Mouse (Mus musculus): Measurements from ENCODE around the gene Lrp5.

Gene Lrp5

DNA sequence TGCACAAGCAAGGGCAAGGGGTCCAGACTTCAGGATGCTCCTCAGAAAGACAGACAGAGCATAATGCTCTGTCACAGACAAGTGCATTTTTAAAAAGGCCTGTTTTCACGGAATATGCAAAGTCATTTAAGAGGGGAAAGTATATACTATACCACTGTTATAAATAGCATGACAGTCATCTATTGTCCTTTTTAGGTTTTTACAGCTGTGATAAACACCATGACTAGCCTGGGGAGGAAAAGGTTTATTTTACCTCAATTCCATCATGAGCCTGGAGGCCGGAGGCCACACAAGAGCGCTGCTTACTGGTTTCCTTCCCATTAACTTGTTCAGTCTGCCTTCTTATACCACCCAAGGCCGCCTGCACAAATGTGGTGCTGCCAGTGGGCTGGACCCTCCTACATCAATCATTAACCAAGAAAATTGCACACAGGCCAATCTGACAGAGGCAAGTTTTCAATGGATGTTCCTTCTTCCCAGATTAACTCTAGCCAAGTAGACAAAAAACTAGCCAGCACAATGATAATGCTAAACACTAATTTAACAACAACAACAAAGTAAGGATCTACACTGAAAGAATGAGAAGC, 134.7 kb downstream of the Lrp5 start:
- DNase-seq (ENCODE audit: low spot score): no peak

- DNase-seq (ENCODE audit: low spot score): no peak
Observed at GRCm38 (mm10) chr19:3550101-3550500, 136.3 kb downstream of the Lrp5 start.

DNA sequence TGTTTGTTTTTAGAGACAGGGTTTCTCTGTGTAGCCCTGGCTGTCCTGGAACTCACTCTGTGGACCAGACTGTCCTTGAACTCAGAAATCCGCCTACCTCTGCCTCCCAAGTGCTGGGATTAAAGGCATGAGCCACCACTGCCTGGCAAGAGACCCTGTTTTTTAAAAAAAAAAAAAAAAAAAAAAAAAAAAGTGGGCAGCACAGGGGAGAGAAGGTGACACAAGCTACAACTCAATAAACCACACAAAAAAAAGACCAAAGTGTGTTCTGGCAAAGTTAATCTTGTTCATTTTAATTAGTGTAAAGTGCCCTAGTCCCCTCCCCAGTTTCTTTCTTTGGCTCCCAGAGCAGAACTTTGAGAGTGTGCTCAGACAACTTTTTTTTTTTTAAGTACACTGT, 137.1 kb downstream of the Lrp5 start:
- no peak for DNase-seq (ENCODE audit: low spot score)

DNA sequence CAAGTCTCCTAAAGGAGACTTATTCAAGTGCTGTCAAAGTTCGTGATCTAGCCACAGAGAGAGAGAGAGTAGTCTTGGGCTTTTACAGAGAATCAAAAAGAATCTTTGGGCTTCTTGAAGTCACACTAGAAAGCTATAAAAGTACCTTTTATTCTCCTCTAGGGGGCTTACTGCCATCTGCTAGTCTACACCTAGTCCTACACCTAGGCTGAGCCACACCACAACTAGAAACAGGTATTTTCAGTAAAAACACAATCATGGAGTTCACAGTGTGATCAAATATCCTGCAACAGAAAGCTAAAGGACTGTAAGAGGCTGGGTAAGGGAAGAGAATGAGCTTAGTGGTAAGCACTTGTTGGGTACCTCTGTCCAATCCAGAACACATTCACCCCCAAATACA, 138.1 kb downstream of the Lrp5 start:
- no peak for DNase-seq (ENCODE audit: low spot score)

DNA sequence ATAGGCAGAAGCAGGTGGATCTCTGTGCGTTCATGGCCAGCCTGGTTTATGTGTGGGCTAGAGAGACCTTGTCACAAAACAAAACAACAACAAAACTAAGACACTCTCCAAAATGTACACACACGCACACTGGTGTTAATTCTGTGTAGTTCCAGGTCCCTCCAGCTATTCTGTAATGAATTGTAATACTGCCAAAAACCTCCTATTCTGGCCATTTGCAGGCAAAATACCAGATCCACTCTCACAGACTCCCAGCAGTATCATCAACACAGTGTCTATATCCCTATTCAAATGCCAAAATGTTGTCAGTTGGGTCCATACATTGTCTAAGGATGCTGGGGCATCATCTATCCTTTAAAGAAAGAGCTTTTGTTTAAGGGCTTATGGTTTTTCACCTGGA, 141.4 kb downstream of the Lrp5 start:
- no peak for DNase-seq (ENCODE audit: low spot score)

DNA sequence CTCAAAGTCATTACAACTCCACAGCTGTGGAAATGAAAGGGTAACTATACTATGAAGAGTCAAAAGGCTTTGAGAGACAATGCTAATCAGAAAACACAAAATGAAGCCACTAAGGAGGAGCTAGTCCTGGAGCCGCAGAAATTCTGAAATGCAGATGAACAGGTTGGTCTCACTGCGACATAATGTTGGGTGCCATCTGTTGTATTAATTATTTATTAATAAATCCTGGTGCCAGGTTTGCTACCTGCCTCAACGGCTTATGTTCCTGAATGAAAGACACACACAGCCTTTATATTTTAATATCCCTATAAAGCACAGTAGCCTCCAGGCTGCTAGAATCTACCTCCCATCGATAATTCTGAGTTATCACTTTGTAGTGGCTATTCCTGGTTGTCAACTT, 143.8 kb downstream of the Lrp5 start:
- no peak for DNase-seq (ENCODE audit: low spot score)

DNA sequence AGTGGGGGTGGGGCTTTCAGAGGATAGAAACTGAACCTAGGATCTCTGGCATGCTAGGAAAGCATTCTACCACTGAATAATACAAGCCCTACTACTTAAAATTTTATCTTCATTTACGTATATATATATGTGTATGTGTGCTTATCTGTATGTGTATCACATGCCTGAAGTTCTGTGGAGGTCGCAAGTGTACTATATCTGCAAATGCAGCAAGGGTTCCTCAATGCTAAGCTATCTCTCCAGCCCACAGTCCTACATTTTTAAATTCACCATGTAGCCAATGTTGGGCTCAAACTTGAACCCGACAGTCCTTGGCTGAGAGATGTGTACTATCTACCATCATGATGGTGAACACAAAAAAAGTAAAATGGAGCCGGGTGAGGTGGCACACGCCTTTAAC, 145.4 kb downstream of the Lrp5 start:
- DNase-seq (ENCODE audit: low spot score): no peak

- no peak for DNase-seq (ENCODE audit: low spot score)
Observed at GRCm38 (mm10) chr19:3540254-3540653, 146.1 kb downstream of the Lrp5 start.

- no peak for DNase-seq (ENCODE audit: low spot score)
Observed at GRCm38 (mm10) chr19:3539456-3539855, 146.9 kb downstream of the Lrp5 start.

DNA sequence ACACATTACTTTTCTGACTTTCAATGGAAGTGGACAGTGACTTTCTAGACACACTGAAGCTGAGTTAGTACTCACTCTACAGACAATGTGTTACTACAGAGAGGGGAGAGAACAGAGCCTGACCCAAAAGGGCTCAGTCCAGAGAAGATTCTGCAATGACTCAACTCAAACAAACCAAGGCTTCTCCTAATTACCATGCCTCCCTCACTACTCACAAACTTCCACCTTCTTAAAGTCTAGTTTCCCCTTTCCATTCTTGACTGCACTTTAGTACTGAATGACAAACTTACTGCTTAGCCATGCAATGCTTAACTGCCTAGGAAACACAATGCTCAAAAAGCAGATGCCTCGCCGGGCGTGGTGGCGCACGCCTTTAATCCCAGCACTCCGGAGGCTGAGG, 148.7 kb downstream of the Lrp5 start:
- no peak for DNase-seq (ENCODE audit: low spot score)

GRCm38 (mm10) chr19:3534945-3535344, 151.4 kb downstream of the Lrp5 start:
- no peak for DNase-seq (ENCODE audit: low spot score)
